ENCODE assay signal across 13 mouse cellular contexts in genomic region chr10:67579830-67580229, GRCm38 (mm10). TPM values are rescaled to one million over a fixed set of nuclear protein-coding genes. Genes with fewer than 3 reads are reported as not detected.
"Had no signal": no experiment of that assay in that cellular context is flagged by ENCODE, and none has a peak within 500 bp of the region (broad histone marks: within the 10 kb centered on the region; RNA-seq: fewer than 3 reads in every experiment).

No protein-coding gene starts in this region.

- H3K4me1 ChIP-seq: limb, embryonic 12.5 days; liver, embryonic 15.5 days; midbrain, embryonic 10.5 days had no signal

- H3K27me3 ChIP-seq: limb, embryonic 12.5 days; liver, embryonic 15.5 days had no signal

- H3K9ac ChIP-seq: limb, embryonic 12.5 days; liver, embryonic 15.5 days had no signal

- H3K4me3 ChIP-seq: limb, embryonic 12.5 days; liver, embryonic 15.5 days; midbrain, embryonic 10.5 days had no signal

- H3K27ac ChIP-seq: limb, embryonic 12.5 days; liver, embryonic 15.5 days; midbrain, embryonic 10.5 days; stomach, postnatal 0 days had no signal

- DNase-seq: kidney, adult 18-20 months; kidney, postnatal 25 days; layer of hippocampus, postnatal 36 days; liver; lung, adult 2 months; right cerebral cortex, postnatal 25 days had no signal

- H3K4me2 ChIP-seq: limb, embryonic 12.5 days; liver, embryonic 15.5 days had no signal

- ATAC-seq: lung, postnatal 0 days; midbrain, embryonic 16.5 days had no signal

- H3K9me3 ChIP-seq: limb, embryonic 12.5 days; liver, embryonic 15.5 days; midbrain, embryonic 10.5 days had no signal

- H3K36me3 ChIP-seq: limb, embryonic 12.5 days; liver, embryonic 15.5 days; midbrain, embryonic 10.5 days had no signal

RNA-seq across cellular contexts. Expression of gene Egr2, which starts 44.6 kb away (rescaled TPM):
- polyA plus RNA-seq: intestine, embryonic 14.5 days had no signal
